Mouse (Mus musculus) heart, embryonic 16.5 days (tissue): ENCODE results near the gene Poc1b. TPM values are rescaled to one million over a fixed set of nuclear protein-coding genes. Genes with fewer than 3 reads are reported as not detected.

Source experiments
- ATAC-seq: fragments of 200-750 bp; cut with Nextera tagmentation; replicated peaks from 2 replicates; pipeline ENCODE4 v1.8.0; 2017; ENCODE audit warnings: moderate number of reproducible peaks; ENCODE audit not compliant: insufficient read depth, low FRiP score; ENCODE audit errors: extremely low read depth
- H3K27ac ChIP-seq: fragments of 300-500 bp; sonication (generic); 2 replicates; pipeline ENCODE4 v1.5.1; 2014; ENCODE audit warnings: mild to moderate bottlenecking, low read length, control low read depth, moderate library complexity
- H3K27me3 ChIP-seq: fragments of 300-500 bp; sonication (generic); 2 replicates; pipeline ENCODE4 v1.6.1; 2014; ENCODE audit warnings: low read length, mixed read lengths; ENCODE audit not compliant: control insufficient read depth, insufficient read depth
- H3K36me3 ChIP-seq: fragments of 300-500 bp; sonication (generic); 2 replicates; pipeline ENCODE4 v1.6.1; 2014; ENCODE audit not compliant: control insufficient read depth, insufficient read depth
- H3K4me1 ChIP-seq: fragments of 300-500 bp; sonication (generic); 2 replicates; pipeline ENCODE4 v1.6.1; 2014; ENCODE audit warnings: low read length, mixed read lengths; ENCODE audit not compliant: control insufficient read depth, insufficient read depth
- H3K4me2 ChIP-seq: fragments of 300-500 bp; sonication (generic); 2 replicates; pipeline ENCODE4 v1.6.1; 2014; ENCODE audit warnings: low read depth, mild to moderate bottlenecking, control low read depth, low read length
- H3K4me3 ChIP-seq: fragments of 300-500 bp; sonication (generic); 2 replicates; pipeline ENCODE4 v1.5.1; 2014; ENCODE audit warnings: mild to moderate bottlenecking, control low read depth, low read length
- H3K9ac ChIP-seq: fragments of 300-500 bp; sonication (generic); 2 replicates; pipeline ENCODE4 v1.6.1; 2014; ENCODE audit warnings: low read length, control low read depth
- H3K9me3 ChIP-seq: fragments of 300-500 bp; sonication (generic); replicated peaks from 2 replicates; pipeline ENCODE4 v1.6.1; 2016; ENCODE audit warnings: low read length; ENCODE audit not compliant: control insufficient read depth
- WGBS: fragments of 180-500 bp; shearing (Covaris S2); extraction: QIAGEN DNeasy Blood & Tissue Kit; methylation state at CpG from one replicate; pipeline ENCODE4 v1.1.7; 2014; 5-methylcytosine and 5-hydroxymethylcytosine counted together
- polyA plus RNA-seq: library from polyadenylated mRNA; unstranded; fragments of >200 nt; fragmentation: Nextera tagmentation; extraction: Ambion mirVana; gene quantifications from 2 replicates; pipeline ENCODE4 v1.2.1, GENCODE M21; 2015

Poc1b gene
- polyA plus RNA-seq, 1 experiment from 2014 or later = 10.0 TPM

GRCm38 (mm10) chr10:99201786-99202185 lies 95.0 kb downstream of the Poc1b start:
- no peak overlapping the region for H3K27ac ChIP-seq
- ATAC-seq = no peak
- no peaks in the 10 kb centered on the region for H3K9me3 ChIP-seq
- H3K4me3 ChIP-seq = no peak overlapping the region
- H3K36me3 ChIP-seq = no peaks in the 10 kb centered on the region; the same call in 1 of the 2 replicates
- peaks cover 13% of the 10 kb centered on the region for H3K4me1 ChIP-seq
- no peaks in the 10 kb centered on the region for H3K27me3 ChIP-seq
- H3K4me2 ChIP-seq = no peak overlapping the region
- WGBS = 12% methylated on average over 1 of the region's 1 CpGs
- no peak overlapping the region for H3K9ac ChIP-seq

- H3K4me2 ChIP-seq = no peak overlapping the region; the same call in 1 of the 2 replicates
- WGBS = 27% methylated on average over 8 of the region's 8 CpGs
- H3K27ac ChIP-seq = no peak overlapping the region
- no peaks in the 10 kb centered on the region; the same call in 1 of the 2 replicates for H3K36me3 ChIP-seq
- no peak overlapping the region for H3K4me3 ChIP-seq
- peaks cover 13% of the 10 kb centered on the region for H3K4me1 ChIP-seq
- no peaks in the 10 kb centered on the region for H3K9me3 ChIP-seq
- H3K9ac ChIP-seq = no peak overlapping the region
- no peaks in the 10 kb centered on the region for H3K27me3 ChIP-seq
- no peak for ATAC-seq
Measured at GRCm38 (mm10) chr10:99202363-99202762, 95.5 kb downstream of the Poc1b start.

GRCm38 (mm10) chr10:99203163-99203562 lies 96.3 kb downstream of the Poc1b start:
- 43% methylated on average over 5 of the region's 5 CpGs for WGBS
- Histone ChIP-seq H3K9me3 (no peaks in the 10 kb centered on the region), H3K9ac (no peak overlapping the region), H3K4me2 (peak overlapping the region; percentile 65), H3K36me3 (no peaks in the 10 kb centered on the region; the same call in 1 of the 2 replicates), H3K27me3 (no peaks in the 10 kb centered on the region), H3K27ac (peak overlapping the region; percentile 85), H3K4me1 (peaks cover 13% of the 10 kb centered on the region), H3K4me3 (peak overlapping the region; percentile 41)
- ATAC-seq = no peak

- H3K36me3 ChIP-seq = no peaks in the 10 kb centered on the region
- H3K4me2 ChIP-seq = peak overlapping the region; percentile 65
- peak; percentile 50 for ATAC-seq
- no peaks in the 10 kb centered on the region for H3K27me3 ChIP-seq
- no peaks in the 10 kb centered on the region for H3K9me3 ChIP-seq
- WGBS = 2% methylated on average over 29 of the region's 29 CpGs
- H3K4me1 ChIP-seq = peaks cover 13% of the 10 kb centered on the region
- H3K4me3 ChIP-seq = peak overlapping the region; percentile 41
- peak overlapping the region; percentile 85 for H3K27ac ChIP-seq
- H3K9ac ChIP-seq = peak overlapping the region; percentile 72
Measured at GRCm38 (mm10) chr10:99203577-99204487, 97.0 kb downstream of the Poc1b start.

GRCm38 (mm10) chr10:99204553-99204952 lies 97.7 kb downstream of the Poc1b start:
- peak overlapping the region; percentile 41 for H3K4me3 ChIP-seq
- 8% methylated on average over 11 of the region's 11 CpGs for WGBS
- no peak for ATAC-seq
- no peaks in the 10 kb centered on the region for H3K9me3 ChIP-seq
- no peaks in the 10 kb centered on the region for H3K27me3 ChIP-seq
- H3K4me1 ChIP-seq = peaks cover 13% of the 10 kb centered on the region
- peak overlapping the region; percentile 65 for H3K4me2 ChIP-seq
- peak overlapping the region; percentile 85 for H3K27ac ChIP-seq
- no peaks in the 10 kb centered on the region for H3K36me3 ChIP-seq
- peak overlapping the region; percentile 72 for H3K9ac ChIP-seq

GRCm38 (mm10) chr10:99207121-99207520 lies 100.3 kb downstream of the Poc1b start:
- Histone ChIP-seq H3K4me2 (no peak overlapping the region), H3K4me3 (no peak overlapping the region), H3K36me3 (no peaks in the 10 kb centered on the region), H3K9me3 (no peaks in the 10 kb centered on the region), H3K9ac (no peak overlapping the region), H3K27ac (no peak overlapping the region), H3K27me3 (no peaks in the 10 kb centered on the region), H3K4me1 (peaks cover 9% of the 10 kb centered on the region)
- 57% methylated on average over 2 of the region's 2 CpGs for WGBS
- no peak for ATAC-seq

GRCm38 (mm10) chr10:99209146-99209800 lies 102.4 kb downstream of the Poc1b start:
- no peak overlapping the region for H3K9ac ChIP-seq
- 74% methylated on average over 13 of the region's 13 CpGs for WGBS
- no peak overlapping the region for H3K4me2 ChIP-seq
- no peak overlapping the region for H3K4me3 ChIP-seq
- no peaks in the 10 kb centered on the region for H3K27me3 ChIP-seq
- ATAC-seq = no peak
- no peaks in the 10 kb centered on the region for H3K9me3 ChIP-seq
- H3K4me1 ChIP-seq = no peaks in the 10 kb centered on the region
- H3K36me3 ChIP-seq = no peaks in the 10 kb centered on the region
- no peak overlapping the region for H3K27ac ChIP-seq

GRCm38 (mm10) chr10:99211021-99211420 lies 104.2 kb downstream of the Poc1b start:
- Histone ChIP-seq H3K36me3 (no peaks in the 10 kb centered on the region), H3K4me2 (no peak overlapping the region), H3K27ac (no peak overlapping the region), H3K27me3 (no peaks in the 10 kb centered on the region), H3K9me3 (no peaks in the 10 kb centered on the region), H3K9ac (no peak overlapping the region), H3K4me1 (no peaks in the 10 kb centered on the region), H3K4me3 (no peak overlapping the region)
- ATAC-seq = no peak
- 83% methylated on average over 6 of the region's 6 CpGs for WGBS
